Mouse (Mus musculus) gastrocnemius, postnatal 10 days (tissue): ENCODE measurements around the gene Pi4kb. TPM values are rescaled to one million over a fixed set of nuclear protein-coding genes. Genes with fewer than 3 reads are reported as not detected.

ENCODE experiments used
- microRNA-seq, 2 experiments: library from miRNA; unstranded; fragments of <30 nt; microRNA quantifications; one replicate each; pipeline ENCODE4 v1.2.0; 2021
- total RNA-seq, 2 experiments: library from RNA; stranded (reverse); gene quantifications; 2 replicates each; pipeline ENCODE4 v1.2.3; 2021

Pi4kb gene
- total RNA-seq, 2 experiments from 2014 or later = 31.0 to 32.7 TPM

Small RNA genes within 50 kb of the gene (microRNA-seq; reads per million reads assigned to microRNA genes)
- gene Mir7013 = 0 to 0.75 reads per million in 2 experiments

Other genes with a start within 250 kb of the Pi4kb start
- under 1 TPM; 0.29 to 0.38 TPM for gene Cgn, start 188.2 kb upstream of the Pi4kb start, total RNA-seq
- 10 to 100 TPM; 23.9 to 27.8 TPM for gene Pogz, start 137.2 kb upstream of the Pi4kb start, total RNA-seq
- 100 to 1,000 TPM; 240 to 255 TPM for gene Psmb4, start 87.8 kb upstream of the Pi4kb start, total RNA-seq
- 1 to 10 TPM; 8.3 to 8.6 TPM for gene Selenbp1, start 41.7 kb upstream of the Pi4kb start, total RNA-seq
- 10 to 100 TPM in 1 of 2 experiments, 1 to 10 TPM in 1; 7.6 to 11.5 TPM for gene Rfx5, start 20.7 kb upstream of the Pi4kb start, total RNA-seq
- gene Zfp687, start 40.7 kb downstream of the Pi4kb start, total RNA-seq = 10 to 100 TPM; 20.2 to 22.6 TPM
- gene Psmd4, start 67.9 kb downstream of the Pi4kb start, total RNA-seq = 100 to 1,000 TPM; 167 to 176 TPM
- 10 to 100 TPM; 20.1 to 22.8 TPM for gene Pip5k1a, start 132.2 kb downstream of the Pi4kb start, total RNA-seq
- gene Vps72, start 136.3 kb downstream of the Pi4kb start, total RNA-seq = 10 to 100 TPM; 41.0 to 49.1 TPM
- 100 to 1,000 TPM; 423 to 469 TPM for gene Tmod4, start 149.7 kb downstream of the Pi4kb start, total RNA-seq
- 10 to 100 TPM; 35.5 to 40.8 TPM for gene Scnm1, start 159.3 kb downstream of the Pi4kb start, total RNA-seq
- gene Lysmd1, start 159.4 kb downstream of the Pi4kb start, total RNA-seq = 1 to 10 TPM; 6.0 to 6.7 TPM
- gene Tnfaip8l2, start 167.6 kb downstream of the Pi4kb start, total RNA-seq = 1 to 10 TPM; 1.8 to 2.3 TPM
- gene Sema6c, start 185.7 kb downstream of the Pi4kb start, total RNA-seq = 100 to 1,000 TPM; 103 to 123 TPM
- gene Gabpb2, start 243.2 kb downstream of the Pi4kb start, total RNA-seq = 10 to 100 TPM in 1 of 2 experiments, 1 to 10 TPM in 1; 9.4 to 12.4 TPM